Mouse (Mus musculus): ENCODE results near the gene Rfx7.

DNA sequence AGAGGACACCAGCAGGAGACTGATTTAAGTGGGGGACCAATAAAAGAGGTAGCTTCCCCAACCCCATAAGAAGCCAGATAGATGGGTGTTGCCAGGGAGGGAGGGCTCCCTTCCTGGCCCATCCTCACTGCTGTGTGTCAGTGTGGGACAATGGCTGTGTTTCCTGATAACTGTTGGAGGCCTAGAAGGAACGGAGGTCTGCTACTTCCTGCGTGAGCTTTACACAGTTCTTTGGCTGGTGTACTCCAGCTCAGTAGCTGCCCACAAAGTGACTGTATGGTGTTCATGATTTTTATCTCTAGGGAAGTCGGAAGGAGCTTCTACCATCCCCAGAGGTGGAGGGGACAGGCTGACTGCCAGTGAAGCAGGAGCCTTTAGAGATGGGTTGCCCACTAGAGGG lies 124.9 kb downstream of the Rfx7 start:
- TF ChIP-seq CTCF (IDR thresholded peaks at IDR 0.05; ENCODE audit: extremely low read depth, insufficient read depth, insufficient read length, insufficient replicate concordance) (no peak), POLR2A (IDR thresholded peaks at IDR 0.05; ENCODE audit: low read depth, low read length) (no peak)
